Mouse (Mus musculus) neural tube, embryonic 15.5 days (tissue): ENCODE results near the gene Taf1b. TPM values are rescaled to one million over a fixed set of nuclear protein-coding genes. Genes with fewer than 3 reads are reported as not detected.
"Not testable (repeated sequence)": the region's sequence is repeated elsewhere in the genome, so short reads cannot be mapped to it uniquely, and the experiment has no call there.

Source experiments
- ATAC-seq: fragments of 200-750 bp; cut with Nextera tagmentation; 2 replicates; pipeline ENCODE4 v1.8.0; 2017; ENCODE audit warnings: mild to moderate bottlenecking, moderate TSS enrichment, moderate library complexity; ENCODE audit not compliant: low FRiP score
- H3K27ac ChIP-seq: fragments of 300-500 bp; sonication (generic); replicated peaks from 2 replicates; pipeline ENCODE4 v1.5.1; 2015; ENCODE audit warnings: mild to moderate bottlenecking, inconsistent platforms
- H3K27me3 ChIP-seq: fragments of 300-500 bp; sonication (generic); replicated peaks from 2 replicates; pipeline ENCODE4 v1.6.1; 2015; ENCODE audit warnings: inconsistent platforms
- H3K36me3 ChIP-seq: fragments of 300-500 bp; sonication (generic); 2 replicates; pipeline ENCODE4 v1.6.1; 2015; ENCODE audit warnings: inconsistent platforms
- H3K4me1 ChIP-seq: fragments of 300-500 bp; sonication (generic); 2 replicates; pipeline ENCODE4 v1.6.1; 2015; ENCODE audit warnings: inconsistent platforms
- H3K4me2 ChIP-seq: fragments of 300-500 bp; sonication (generic); 2 replicates; pipeline ENCODE4 v1.6.1; 2015; ENCODE audit warnings: inconsistent platforms, mild to moderate bottlenecking, moderate library complexity
- H3K4me3 ChIP-seq: fragments of 300-500 bp; sonication (generic); replicated peaks from 2 replicates; pipeline ENCODE4 v1.5.1; 2015; ENCODE audit warnings: mild to moderate bottlenecking, inconsistent platforms
- H3K9ac ChIP-seq: fragments of 300-500 bp; sonication (generic); replicated peaks from 2 replicates; pipeline ENCODE4 v1.6.1; 2015; ENCODE audit warnings: mild to moderate bottlenecking, inconsistent platforms
- H3K9me3 ChIP-seq: fragments of 300-500 bp; sonication (generic); replicated peaks from 2 replicates; pipeline ENCODE4 v1.6.1; 2016; ENCODE audit warnings: inconsistent platforms
- WGBS: fragments of 180-500 bp; shearing (Covaris S2); methylation state at CpG from one replicate; pipeline ENCODE4 v1.1.7; 2015; ENCODE audit warnings: mixed read lengths; 5-methylcytosine and 5-hydroxymethylcytosine counted together
- polyA plus RNA-seq: library from polyadenylated mRNA; unstranded; fragments of >200 nt; fragmentation: Nextera tagmentation; extraction: Ambion mirVana; gene quantifications from 2 replicates; pipeline ENCODE4 v1.2.1, GENCODE M21; 2015

Taf1b gene
- 32.5 and 35.8 TPM in 2 replicates for polyA plus RNA-seq

DNA sequence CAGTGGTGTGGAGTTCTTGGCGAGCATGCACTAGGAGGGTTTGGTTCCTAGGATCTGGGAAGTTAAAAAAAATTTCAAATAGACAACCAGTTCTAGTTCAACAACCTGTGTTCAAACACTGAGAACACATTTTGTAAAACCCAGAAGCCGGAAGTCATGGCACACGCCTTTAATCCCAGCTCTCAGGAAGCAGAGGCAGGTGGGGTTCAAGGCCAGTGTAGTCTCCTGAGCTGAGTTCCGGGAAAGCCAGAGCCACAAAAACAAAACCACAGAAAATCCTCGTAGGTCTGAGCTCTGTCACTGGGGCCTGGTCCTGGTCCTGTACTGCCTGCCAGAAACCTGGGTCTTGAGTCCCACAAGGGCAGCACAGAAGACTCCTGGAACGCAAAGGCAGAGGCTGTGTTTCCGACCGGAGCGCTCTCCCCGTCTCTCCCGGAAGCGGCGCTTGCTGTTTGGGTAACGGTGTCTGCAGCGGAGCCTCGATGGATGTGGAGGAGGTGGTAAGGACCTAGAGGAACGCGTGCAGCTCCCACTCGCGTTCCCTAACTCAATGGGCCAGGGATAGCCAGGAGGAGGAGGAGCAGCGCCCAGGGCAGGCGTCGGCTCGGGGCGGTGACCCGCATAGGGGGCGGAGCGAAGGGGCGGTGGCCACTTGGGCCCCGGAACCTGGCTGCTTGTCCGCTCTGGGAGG is at the start of gene Taf1b:
Taf1b (plus strand) TSS at position 210 of the 691 bp plus-strand sequence.
- H3K36me3 ChIP-seq, result no peaks in the 10 kb centered on the region
- no peaks in the 10 kb centered on the region for H3K27me3 ChIP-seq
- H3K4me1 ChIP-seq, result peaks cover 3% of the 10 kb centered on the region; the same call in 1 of the 2 replicates
- peak within 1 kb of the TSS; percentile 79 for H3K9ac ChIP-seq
- 9% methylated on average over 31 of the region's 31 CpGs for WGBS
- peak within 1 kb of the TSS; percentile 79 for H3K4me3 ChIP-seq
- peak; percentile 90 for ATAC-seq
- no peaks in the 10 kb centered on the region for H3K9me3 ChIP-seq
- peak within 1 kb of the TSS; percentile 61 for H3K4me2 ChIP-seq
- H3K27ac ChIP-seq, result peak within 1 kb of the TSS; percentile 74

DNA sequence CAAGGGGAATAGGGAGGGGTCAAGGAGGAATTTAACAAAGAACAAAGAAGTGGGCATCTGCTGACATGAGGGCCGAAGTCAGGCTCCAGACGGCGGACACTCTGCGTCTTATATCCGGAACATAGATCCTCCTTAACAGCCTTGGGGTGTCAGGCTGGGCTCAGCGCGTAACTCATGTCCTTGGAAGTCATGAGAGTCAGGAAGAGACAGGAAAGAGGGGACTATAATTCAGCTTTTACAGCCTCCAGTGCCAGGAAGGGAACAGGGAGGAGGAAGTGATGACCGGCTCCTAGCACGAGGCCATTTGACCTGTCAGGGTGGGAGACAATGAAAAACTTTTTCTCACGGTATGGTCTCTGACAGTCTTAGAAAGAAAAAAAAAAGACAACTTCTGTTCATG is 37.8 kb upstream of the Taf1b start:
- no peaks in the 10 kb centered on the region for H3K36me3 ChIP-seq
- no peak overlapping the region for H3K9ac ChIP-seq
- H3K4me2 ChIP-seq, result no peak overlapping the region
- H3K27ac ChIP-seq, result no peak overlapping the region
- H3K4me1 ChIP-seq, result no peaks in the 10 kb centered on the region
- WGBS, result 91% methylated on average over 10 of the region's 10 CpGs
- no peak overlapping the region for H3K4me3 ChIP-seq
- no peak for ATAC-seq
- H3K9me3 ChIP-seq, result no peaks in the 10 kb centered on the region
- H3K27me3 ChIP-seq, result no peaks in the 10 kb centered on the region

DNA sequence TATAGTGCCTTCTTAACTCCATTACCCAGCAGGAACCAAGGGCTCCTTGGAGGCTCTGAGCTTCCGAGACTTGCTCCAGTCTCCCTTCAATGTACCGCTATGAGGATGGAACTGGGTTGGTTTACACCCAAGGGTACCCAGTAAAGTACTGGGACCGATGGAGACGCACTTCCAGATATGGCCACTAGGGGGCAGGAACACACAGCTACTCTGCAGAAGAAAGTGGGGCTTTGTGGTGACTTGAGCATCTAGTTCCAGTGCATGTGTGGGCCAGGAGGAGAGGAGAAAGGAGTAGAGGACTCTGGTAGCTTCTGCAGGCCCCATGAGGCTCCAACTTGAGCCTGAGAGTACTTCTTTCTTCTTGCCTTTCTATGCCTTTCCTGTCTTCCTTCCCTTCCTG is 36.0 kb upstream of the Taf1b start:
- not testable (repeated sequence) for H3K4me1 ChIP-seq, H3K27ac ChIP-seq, H3K36me3 ChIP-seq, ATAC-seq, H3K9ac ChIP-seq, H3K4me3 ChIP-seq, H3K27me3 ChIP-seq, H3K9me3 ChIP-seq, H3K4me2 ChIP-seq
- 30% methylated on average over 4 of the region's 4 CpGs for WGBS

DNA sequence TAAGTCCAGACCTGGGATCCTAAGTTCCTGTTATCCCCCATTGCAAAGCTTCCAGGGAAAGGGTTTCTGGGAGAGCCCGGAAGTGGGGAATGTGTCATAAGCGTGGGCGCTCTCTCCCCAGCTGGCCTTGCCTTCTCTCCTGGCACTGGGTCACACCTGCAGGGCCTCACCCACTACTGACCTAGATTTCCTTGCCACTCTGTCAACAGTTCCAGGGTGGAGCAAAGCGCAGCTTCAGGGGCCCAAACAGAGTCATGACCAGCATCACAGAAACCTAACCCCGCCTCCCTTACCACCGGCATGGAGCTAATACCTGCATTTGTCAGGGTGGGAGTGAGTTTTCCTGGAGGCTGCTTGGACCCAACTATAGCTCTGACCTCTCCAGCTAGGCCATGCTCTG is 34.7 kb upstream of the Taf1b start:
- not testable (repeated sequence) for H3K36me3 ChIP-seq, ATAC-seq, H3K27me3 ChIP-seq, H3K27ac ChIP-seq, H3K9me3 ChIP-seq, H3K4me2 ChIP-seq, H3K4me3 ChIP-seq, H3K9ac ChIP-seq, H3K4me1 ChIP-seq
- WGBS, result 89% methylated on average over 6 of the region's 6 CpGs

DNA sequence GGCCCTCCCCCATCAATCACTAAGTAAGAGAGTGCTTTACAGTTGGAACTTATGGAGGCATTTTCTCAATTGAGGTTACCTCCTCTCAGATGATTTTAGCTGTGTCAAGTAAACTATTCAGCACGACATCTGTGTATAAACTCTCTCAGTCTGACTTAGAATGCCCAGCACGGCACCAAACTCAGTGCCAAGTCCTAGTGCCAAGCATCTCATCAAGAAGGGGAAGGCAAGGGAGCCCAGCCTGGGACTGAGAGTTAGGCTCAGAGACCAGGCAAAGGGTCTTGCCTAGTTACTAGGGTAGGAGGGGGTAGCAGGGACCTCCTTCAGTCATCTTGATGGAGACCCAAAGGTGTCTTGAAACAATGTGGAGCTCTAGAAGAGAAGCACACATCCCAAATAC is 29.2 kb upstream of the Taf1b start:
- no peak for ATAC-seq
- Histone ChIP-seq H3K27ac (no peak overlapping the region), H3K27me3 (no peaks in the 10 kb centered on the region), H3K36me3 (no peaks in the 10 kb centered on the region), H3K9me3 (no peaks in the 10 kb centered on the region), H3K4me3 (no peak overlapping the region), H3K4me1 (no peaks in the 10 kb centered on the region), H3K4me2 (no peak overlapping the region), H3K9ac (no peak overlapping the region)
- 84% methylated on average over 2 of the region's 2 CpGs for WGBS

DNA sequence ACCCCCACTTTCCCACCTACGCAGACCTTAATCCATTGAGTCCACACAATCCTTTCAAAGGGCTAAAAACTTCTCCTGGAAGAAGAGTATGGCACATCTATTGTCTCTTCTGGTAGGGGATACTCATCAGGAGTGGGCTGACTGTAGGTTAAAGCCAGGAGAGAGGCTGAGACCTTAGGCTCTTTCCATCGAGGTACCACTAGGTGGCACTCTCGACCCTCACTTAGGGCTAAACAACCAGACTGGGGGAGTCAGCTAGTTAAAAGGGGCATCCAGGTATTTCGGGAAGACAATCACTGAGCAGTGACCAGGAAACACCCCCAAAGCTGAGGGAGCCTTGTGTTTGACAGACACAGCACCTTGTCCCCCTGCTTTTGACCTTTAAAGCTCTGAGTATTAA is 27.2 kb upstream of the Taf1b start:
- 18% methylated on average over 4 of the region's 4 CpGs for WGBS
- Histone ChIP-seq H3K4me3 (no peak overlapping the region), H3K9me3 (no peaks in the 10 kb centered on the region), H3K4me1 (no peaks in the 10 kb centered on the region), H3K4me2 (no peak overlapping the region), H3K27me3 (no peaks in the 10 kb centered on the region), H3K9ac (no peak overlapping the region), H3K27ac (no peak overlapping the region), H3K36me3 (no peaks in the 10 kb centered on the region)
- ATAC-seq, result peak; percentile 38; the same call in 1 of the 2 replicates

DNA sequence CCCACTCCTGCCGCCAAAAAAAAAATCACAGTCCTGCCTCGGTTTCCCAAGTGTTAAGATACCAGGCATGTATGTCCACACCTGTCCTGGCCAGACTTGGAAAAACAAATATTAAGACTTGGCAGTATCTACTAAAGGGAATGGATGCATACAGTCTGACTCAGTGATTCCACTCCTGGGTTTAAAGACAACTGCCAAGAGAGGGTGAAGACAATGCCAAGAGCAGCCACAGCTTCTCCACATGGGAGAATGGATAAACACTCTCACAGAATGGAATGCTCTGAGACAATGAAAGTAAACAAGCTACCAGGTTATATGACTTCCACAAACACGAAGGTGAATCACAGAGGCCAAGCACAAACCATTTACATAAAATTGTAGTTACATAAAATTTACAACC is 24.9 kb upstream of the Taf1b start:
- no peak overlapping the region for H3K27ac ChIP-seq
- H3K4me2 ChIP-seq, result no peak overlapping the region
- H3K9me3 ChIP-seq, result no peaks in the 10 kb centered on the region
- no peak for ATAC-seq
- no peaks in the 10 kb centered on the region for H3K4me1 ChIP-seq
- WGBS, result 74% methylated on average over 3 of the region's 3 CpGs
- H3K4me3 ChIP-seq, result no peak overlapping the region
- H3K9ac ChIP-seq, result no peak overlapping the region
- H3K36me3 ChIP-seq, result no peaks in the 10 kb centered on the region
- H3K27me3 ChIP-seq, result no peaks in the 10 kb centered on the region

DNA sequence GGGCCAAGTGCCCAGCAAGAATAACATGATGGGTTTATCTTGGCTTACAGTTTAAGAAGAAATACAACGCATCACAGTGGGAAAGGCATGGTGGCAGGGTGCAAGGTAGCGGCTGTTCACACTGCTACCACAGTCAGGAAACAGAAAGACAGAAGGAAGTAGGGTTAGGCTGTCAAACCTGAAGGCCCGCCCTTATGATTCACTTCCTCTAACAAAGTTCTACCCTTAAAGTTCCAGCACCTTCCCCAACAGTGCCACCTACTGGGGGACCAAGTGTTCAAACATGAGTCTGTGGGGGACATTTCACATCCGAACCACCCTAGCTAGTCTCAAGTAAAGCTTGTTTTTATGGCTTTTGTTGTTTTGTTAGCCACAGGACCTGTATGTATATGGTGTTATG is 13.2 kb upstream of the Taf1b start:
- H3K27me3 ChIP-seq, result no peaks in the 10 kb centered on the region
- 89% methylated on average over 4 of the region's 4 CpGs for WGBS
- H3K9ac ChIP-seq, result no peak overlapping the region
- no peak overlapping the region for H3K4me2 ChIP-seq
- H3K36me3 ChIP-seq, result no peaks in the 10 kb centered on the region
- no peak overlapping the region for H3K4me3 ChIP-seq
- no peak overlapping the region for H3K27ac ChIP-seq
- H3K4me1 ChIP-seq, result no peaks in the 10 kb centered on the region
- H3K9me3 ChIP-seq, result no peaks in the 10 kb centered on the region
- ATAC-seq, result no peak

DNA sequence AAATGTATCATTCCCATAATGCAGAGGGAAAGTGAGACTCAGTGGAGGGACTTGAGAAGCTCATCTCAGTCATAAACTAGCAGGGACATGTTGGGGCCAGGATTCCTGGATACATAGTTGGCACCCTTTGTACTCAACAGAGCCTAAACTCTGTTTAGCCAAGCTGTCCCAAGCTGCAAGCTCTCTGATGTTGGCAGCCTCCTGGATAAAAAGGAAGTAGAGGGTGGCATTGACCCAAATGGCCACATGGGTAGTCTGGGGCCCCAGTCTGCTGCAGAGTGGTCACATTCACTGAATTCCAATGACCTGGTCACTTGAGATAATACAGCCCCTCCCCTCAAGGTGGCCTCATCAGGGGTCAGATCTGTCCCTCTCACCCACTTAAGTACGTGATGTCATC is 11.3 kb upstream of the Taf1b start:
- Histone ChIP-seq H3K4me2 (no peak overlapping the region), H3K9me3 (no peaks in the 10 kb centered on the region), H3K9ac (no peak overlapping the region), H3K4me1 (no peaks in the 10 kb centered on the region), H3K36me3 (no peaks in the 10 kb centered on the region), H3K27me3 (no peaks in the 10 kb centered on the region), H3K4me3 (no peak overlapping the region), H3K27ac (no peak overlapping the region)
- ATAC-seq, result no peak
- 83% methylated on average over 1 of the region's 1 CpGs for WGBS

DNA sequence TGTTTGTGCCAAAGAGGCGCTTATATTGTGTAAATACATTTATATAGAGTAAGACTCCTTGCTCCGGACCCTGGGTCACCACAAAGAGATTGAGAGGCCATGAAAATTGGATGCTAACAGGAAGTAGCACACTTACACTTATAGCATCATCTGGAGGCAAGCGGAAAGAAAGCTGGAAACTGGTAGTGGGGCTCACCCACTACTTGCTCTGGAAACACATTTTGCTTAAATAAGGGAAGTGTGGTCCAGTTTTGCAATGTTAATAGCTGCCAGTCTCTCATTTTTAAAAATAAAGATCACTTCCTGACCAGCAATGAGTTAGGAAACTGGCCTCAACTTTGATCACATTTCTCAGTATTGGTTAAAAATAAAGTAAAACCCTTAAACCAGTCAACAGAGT is 5.7 kb upstream of the Taf1b start:
- not testable (repeated sequence) for H3K36me3 ChIP-seq, ATAC-seq
- 90% methylated on average over 3 of the region's 3 CpGs for WGBS

DNA sequence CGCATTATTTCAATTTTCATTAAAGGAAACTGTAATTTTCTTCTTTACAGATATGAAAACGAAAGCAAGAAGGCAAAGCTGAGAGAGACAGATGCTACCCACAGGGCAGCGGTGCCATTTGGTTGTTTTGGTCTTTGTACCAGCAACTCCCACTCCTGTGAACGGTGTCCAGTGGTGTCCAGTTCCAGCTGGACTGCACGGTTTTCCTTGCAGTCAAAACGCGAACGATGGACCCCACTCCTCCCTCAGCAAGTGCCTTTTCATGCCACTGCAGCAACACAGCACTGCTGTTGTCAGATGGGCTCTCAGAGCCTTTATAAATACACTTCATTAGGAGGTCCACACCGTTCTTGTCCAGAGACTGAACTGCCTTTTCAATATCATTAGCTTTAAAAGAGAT is 5.1 kb upstream of the Taf1b start:
- Histone ChIP-seq H3K9ac (no peak overlapping the region), H3K4me3 (no peak overlapping the region), H3K4me1 (peaks cover under 1% of the 10 kb centered on the region; the same call in 1 of the 2 replicates), H3K9me3 (no peaks in the 10 kb centered on the region), H3K27ac (no peak overlapping the region), H3K27me3 (no peaks in the 10 kb centered on the region), H3K4me2 (peak overlapping the region; percentile 38), H3K36me3 (no peaks in the 10 kb centered on the region)
- no peak for ATAC-seq
- WGBS, result 80% methylated on average over 9 of the region's 9 CpGs

More for the DNA sequence above, 5.7 kb upstream of the Taf1b start:
- not testable (repeated sequence) for H3K27ac ChIP-seq, H3K9me3 ChIP-seq, H3K27me3 ChIP-seq, H3K9ac ChIP-seq, H3K4me1 ChIP-seq, H3K4me3 ChIP-seq, H3K4me2 ChIP-seq

DNA sequence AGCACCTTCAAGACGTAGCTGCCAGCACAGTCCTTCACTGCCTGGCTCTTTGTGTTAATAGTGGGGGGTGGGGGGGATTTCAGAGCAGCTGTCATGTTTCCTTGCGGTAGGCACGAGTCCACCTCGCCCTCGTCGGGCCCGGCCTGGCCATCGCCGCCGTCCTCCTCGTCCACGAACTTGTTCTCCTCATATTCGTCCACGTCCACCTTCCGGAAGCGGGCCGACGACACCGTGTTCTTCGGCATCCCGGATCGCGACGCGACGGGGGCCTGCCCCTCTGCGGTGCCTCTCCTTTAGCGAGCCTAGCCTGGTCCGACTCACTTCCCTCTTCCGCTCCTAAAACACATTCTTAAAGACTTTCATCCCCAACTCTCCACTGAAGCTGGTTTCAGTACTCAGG is 4.7 kb upstream of the Taf1b start:
- no peak for ATAC-seq
- Histone ChIP-seq H3K36me3 (no peaks in the 10 kb centered on the region), H3K9ac (no peak overlapping the region), H3K9me3 (no peaks in the 10 kb centered on the region), H3K4me3 (no peak overlapping the region), H3K27me3 (no peaks in the 10 kb centered on the region), H3K27ac (no peak overlapping the region), H3K4me1 (peaks cover 3% of the 10 kb centered on the region; the same call in 1 of the 2 replicates), H3K4me2 (peak overlapping the region; percentile 38)
- 71% methylated on average over 30 of the region's 30 CpGs for WGBS
